Mouse (Mus musculus) limb, embryonic 13.5 days (tissue): ENCODE results near the gene Dffa. TPM values are rescaled to one million over a fixed set of nuclear protein-coding genes. Genes with fewer than 3 reads are reported as not detected.

Experiments used
- ATAC-seq: fragments of 200-750 bp; cut with Nextera tagmentation; 2 replicates; pipeline ENCODE4 v1.8.0; 2017; ENCODE audit warnings: low read depth, moderate number of reproducible peaks, moderate TSS enrichment; ENCODE audit not compliant: low FRiP score
- H3K27ac ChIP-seq: fragments of 300-500 bp; sonication (generic); 2 replicates; pipeline ENCODE4 v1.5.1; 2015; ENCODE audit warnings: inconsistent platforms, mild to moderate bottlenecking, moderate library complexity
- H3K27me3 ChIP-seq: fragments of 300-500 bp; sonication (generic); 2 replicates; pipeline ENCODE4 v1.6.1; 2015; ENCODE audit warnings: mild to moderate bottlenecking, inconsistent platforms
- H3K36me3 ChIP-seq: fragments of 300-500 bp; sonication (generic); 2 replicates; pipeline ENCODE4 v1.6.1; 2015; ENCODE audit warnings: inconsistent platforms, mild to moderate bottlenecking, moderate library complexity
- H3K4me1 ChIP-seq: fragments of 300-500 bp; sonication (generic); 2 replicates; pipeline ENCODE4 v1.6.1; 2015; ENCODE audit warnings: inconsistent platforms
- H3K4me2 ChIP-seq: fragments of 300-500 bp; sonication (generic); replicated peaks from 2 replicates; pipeline ENCODE4 v1.6.1; 2015; ENCODE audit warnings: inconsistent platforms, mild to moderate bottlenecking, moderate library complexity
- H3K4me3 ChIP-seq: fragments of 300-500 bp; sonication (generic); 2 replicates; pipeline ENCODE4 v1.5.1; 2015; ENCODE audit warnings: moderate library complexity, mild to moderate bottlenecking, inconsistent platforms
- H3K9ac ChIP-seq: fragments of 300-500 bp; sonication (generic); 2 replicates; pipeline ENCODE4 v1.6.1; 2015; ENCODE audit warnings: mild to moderate bottlenecking, inconsistent platforms
- H3K9me3 ChIP-seq: fragments of 300-500 bp; sonication (generic); 2 replicates; pipeline ENCODE4 v1.6.1; 2016; ENCODE audit warnings: inconsistent platforms
- WGBS: fragments of 180-500 bp; shearing (Covaris S2); methylation state at CpG from one replicate; pipeline ENCODE4 v1.1.7; 2015; 5-methylcytosine and 5-hydroxymethylcytosine counted together
- polyA plus RNA-seq: library from polyadenylated mRNA; unstranded; fragments of >200 nt; fragmentation: Nextera tagmentation; extraction: Ambion mirVana; gene quantifications from 2 replicates; pipeline ENCODE4 v1.2.1, GENCODE M21; 2015

Dffa gene
- polyA plus RNA-seq, 1 experiment from 2014 or later, result 31.7 TPM

DNA sequence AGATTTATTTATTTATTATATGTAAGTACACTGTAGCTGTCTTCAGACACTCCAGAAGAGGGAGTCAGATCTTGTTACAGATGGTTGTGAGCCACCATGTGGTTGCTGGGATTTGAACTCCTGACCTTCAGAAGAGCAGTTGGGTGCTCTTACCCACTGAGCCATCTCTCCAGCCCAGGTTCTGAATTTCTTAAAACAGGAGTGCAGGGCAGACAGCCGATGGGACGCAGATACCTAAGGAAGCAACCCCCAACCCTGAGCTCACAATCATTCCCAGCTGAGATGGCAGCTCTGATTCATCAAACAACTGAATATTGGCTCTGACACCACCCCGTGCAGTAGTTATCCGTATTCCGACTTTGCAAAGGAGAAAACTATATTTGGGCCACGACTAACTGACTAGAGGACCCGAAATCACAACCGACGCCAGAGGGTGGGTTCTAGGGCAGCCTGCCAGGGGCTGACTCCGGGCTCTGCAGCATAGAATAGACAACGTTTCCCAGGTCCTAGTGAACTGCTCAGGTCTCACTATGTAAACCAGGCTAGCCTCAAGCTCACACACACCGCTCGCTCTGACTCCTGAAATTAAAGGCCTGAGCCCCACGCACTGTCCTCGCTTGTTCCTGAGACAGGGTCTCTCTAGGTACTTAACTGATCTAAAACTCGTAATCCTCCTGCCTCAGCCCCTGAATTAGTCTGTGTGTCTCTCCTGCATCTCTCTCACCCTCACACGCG is 32.3 kb downstream of the Dffa start:
- ATAC-seq, result no peak
- Histone ChIP-seq H3K27me3 (no peaks in the 10 kb centered on the region), H3K9me3 (no peaks in the 10 kb centered on the region), H3K36me3 (peaks cover 6% of the 10 kb centered on the region), H3K4me3 (peak overlapping the region; percentile 60), H3K4me1 (peaks cover 8% of the 10 kb centered on the region), H3K9ac (peak overlapping the region; percentile 75), H3K27ac (no peak overlapping the region), H3K4me2 (peak overlapping the region; percentile 72)
- WGBS, result 63% methylated on average over 18 of the region's 18 CpGs

GRCm38 (mm10) chr4:149136982-149137770 is 33.2 kb downstream of the Dffa start, which contains the start of gene Cenps:
Gene Cenps, minus strand, starts transcription at chr4:149137629.
- Histone ChIP-seq H3K27me3 (no peaks in the 10 kb centered on the region), H3K9ac (peak within 1 kb of the TSS; percentile 75), H3K36me3 (no peaks in the 10 kb centered on the region; the same call in 1 of the 2 replicates), H3K9me3 (no peaks in the 10 kb centered on the region), H3K4me2 (peak within 1 kb of the TSS; percentile 72), H3K4me1 (peaks cover 8% of the 10 kb centered on the region), H3K27ac (peak within 1 kb of the TSS; percentile 89), H3K4me3 (peak within 1 kb of the TSS; percentile 60)
- ATAC-seq, result peak; percentile 91
- under 1% methylated on average over 68 of the region's 68 CpGs for WGBS

GRCm38 (mm10) chr4:149138515-149138914 is 34.6 kb downstream of the Dffa start:
- H3K9me3 ChIP-seq, result no peaks in the 10 kb centered on the region
- 55% methylated on average over 8 of the region's 8 CpGs for WGBS
- H3K27ac ChIP-seq, result no peak overlapping the region
- H3K4me2 ChIP-seq, result no peak overlapping the region
- ATAC-seq, result no peak
- H3K4me1 ChIP-seq, result peaks cover 8% of the 10 kb centered on the region
- no peak overlapping the region for H3K4me3 ChIP-seq
- H3K9ac ChIP-seq, result no peak overlapping the region
- no peaks in the 10 kb centered on the region; the same call in 1 of the 2 replicates for H3K36me3 ChIP-seq
- no peaks in the 10 kb centered on the region for H3K27me3 ChIP-seq

- Histone ChIP-seq H3K36me3 (no peaks in the 10 kb centered on the region), H3K9me3 (no peaks in the 10 kb centered on the region), H3K27ac (no peak overlapping the region), H3K4me3 (no peak overlapping the region), H3K4me1 (0 out of 2 replicates have a peak, but pooled peaks cover 6% of the 10 kb centered on the region), H3K27me3 (no peaks in the 10 kb centered on the region), H3K4me2 (no peak overlapping the region), H3K9ac (no peak overlapping the region)
- ATAC-seq, result no peak
- 38% methylated on average over 4 of the region's 4 CpGs for WGBS
Measured at GRCm38 (mm10) chr4:149143594-149143993, 39.6 kb downstream of the Dffa start.

DNA sequence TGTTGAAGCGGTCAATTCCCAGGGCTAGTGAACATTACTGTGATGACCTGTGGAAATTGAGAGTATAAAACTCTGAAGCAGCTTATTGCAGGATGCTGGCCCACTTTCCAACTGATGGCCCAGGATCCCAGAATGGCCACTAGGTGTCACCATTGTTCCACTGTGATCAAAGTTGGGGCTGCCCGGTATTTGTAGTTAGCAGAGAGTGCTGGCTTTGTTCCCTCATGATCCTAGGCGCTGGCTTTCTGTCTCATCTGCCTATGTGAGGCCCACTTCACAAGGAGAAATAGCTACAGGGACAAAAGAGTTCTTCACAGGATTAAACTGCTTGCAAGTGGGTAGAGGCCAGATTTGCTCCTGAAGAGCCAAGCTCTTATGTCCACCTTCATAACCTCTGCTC is 40.5 kb downstream of the Dffa start:
- WGBS, result 7% methylated on average over 3 of the region's 3 CpGs
- peak; percentile 88 for ATAC-seq
- H3K27ac ChIP-seq, result no peak overlapping the region
- no peaks in the 10 kb centered on the region for H3K9me3 ChIP-seq
- no peak overlapping the region for H3K9ac ChIP-seq
- H3K4me2 ChIP-seq, result no peak overlapping the region
- H3K4me1 ChIP-seq, result 0 out of 2 replicates have a peak, but pooled peaks cover 6% of the 10 kb centered on the region
- H3K36me3 ChIP-seq, result peaks cover 6% of the 10 kb centered on the region
- H3K27me3 ChIP-seq, result no peaks in the 10 kb centered on the region
- no peak overlapping the region for H3K4me3 ChIP-seq

- Histone ChIP-seq H3K9ac (no peak overlapping the region), H3K9me3 (no peaks in the 10 kb centered on the region), H3K4me2 (no peak overlapping the region), H3K4me1 (0 out of 2 replicates have a peak, but pooled peaks cover 6% of the 10 kb centered on the region), H3K27me3 (no peaks in the 10 kb centered on the region), H3K4me3 (no peak overlapping the region), H3K27ac (no peak overlapping the region), H3K36me3 (peaks cover 13% of the 10 kb centered on the region)
- WGBS, result 84% methylated on average over 4 of the region's 4 CpGs
- ATAC-seq, result no peak
Measured at GRCm38 (mm10) chr4:149145151-149145550, 41.2 kb downstream of the Dffa start.

DNA sequence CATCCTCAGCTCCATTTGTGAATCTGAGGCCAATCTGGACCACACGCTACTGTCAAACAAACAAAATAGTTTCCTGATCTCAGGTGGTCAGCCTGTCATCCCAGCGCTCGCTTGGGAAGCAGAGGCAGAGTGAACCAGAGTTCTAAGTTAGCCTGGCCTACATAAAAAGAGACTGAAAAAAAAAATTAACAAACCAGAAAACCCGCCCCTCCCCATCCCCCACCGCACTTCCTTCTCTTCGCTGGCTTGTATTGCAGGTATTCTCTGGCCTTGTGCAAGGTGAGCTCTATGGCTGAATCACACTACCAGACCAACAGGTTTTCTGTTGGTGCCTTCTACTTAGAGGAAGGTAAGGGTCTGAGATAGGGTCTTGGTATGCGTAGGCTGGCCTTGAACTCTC is 43.6 kb downstream of the Dffa start:
- Histone ChIP-seq H3K4me2 (no peak overlapping the region), H3K36me3 (peaks cover 37% of the 10 kb centered on the region), H3K27me3 (no peaks in the 10 kb centered on the region), H3K4me3 (no peak overlapping the region), H3K27ac (no peak overlapping the region), H3K9me3 (no peaks in the 10 kb centered on the region), H3K9ac (no peak overlapping the region), H3K4me1 (0 out of 2 replicates have a peak, but pooled peaks cover 6% of the 10 kb centered on the region)
- 84% methylated on average over 7 of the region's 7 CpGs for WGBS
- no peak for ATAC-seq

GRCm38 (mm10) chr4:149148084-149148483 is 44.1 kb downstream of the Dffa start:
- Histone ChIP-seq H3K4me2 (no peak overlapping the region), H3K9ac (no peak overlapping the region), H3K27me3 (no peaks in the 10 kb centered on the region), H3K4me3 (no peak overlapping the region), H3K36me3 (peaks cover 42% of the 10 kb centered on the region), H3K9me3 (no peaks in the 10 kb centered on the region), H3K27ac (no peak overlapping the region), H3K4me1 (0 out of 2 replicates have a peak, but pooled peaks cover 6% of the 10 kb centered on the region)
- no peak for ATAC-seq
- 73% methylated on average over 4 of the region's 4 CpGs for WGBS

- Histone ChIP-seq H3K36me3 (peaks cover 54% of the 10 kb centered on the region), H3K27ac (no peak overlapping the region)
Measured at GRCm38 (mm10) chr4:149149196-149149595, 45.2 kb downstream of the Dffa start.

GRCm38 (mm10) chr4:149149611-149150010 is 45.7 kb downstream of the Dffa start:
- Histone ChIP-seq H3K4me3 (no peak overlapping the region), H3K27ac (no peak overlapping the region), H3K4me1 (0 out of 2 replicates have a peak, but pooled peaks cover 6% of the 10 kb centered on the region), H3K4me2 (no peak overlapping the region), H3K9me3 (no peaks in the 10 kb centered on the region), H3K36me3 (peaks cover 58% of the 10 kb centered on the region), H3K27me3 (no peaks in the 10 kb centered on the region), H3K9ac (no peak overlapping the region)
- WGBS, result 79% methylated on average over 7 of the region's 7 CpGs
- no peak for ATAC-seq

More at GRCm38 (mm10) chr4:149149196-149149595, 45.2 kb downstream of the Dffa start:
- no peak for ATAC-seq
- Histone ChIP-seq H3K27me3 (no peaks in the 10 kb centered on the region), H3K4me3 (no peak overlapping the region), H3K4me2 (no peak overlapping the region), H3K9me3 (no peaks in the 10 kb centered on the region), H3K4me1 (0 out of 2 replicates have a peak, but pooled peaks cover 6% of the 10 kb centered on the region), H3K9ac (no peak overlapping the region)
- WGBS, result 79% methylated on average over 9 of the region's 9 CpGs

GRCm38 (mm10) chr4:149150256-149150655 is 46.3 kb downstream of the Dffa start:
- H3K27ac ChIP-seq, result no peak overlapping the region
- no peak overlapping the region for H3K9ac ChIP-seq
- 88% methylated on average over 11 of the region's 11 CpGs for WGBS
- H3K36me3 ChIP-seq, result peaks cover 64% of the 10 kb centered on the region
- no peak overlapping the region for H3K4me3 ChIP-seq
- no peaks in the 10 kb centered on the region for H3K27me3 ChIP-seq
- no peak overlapping the region for H3K4me2 ChIP-seq
- no peak for ATAC-seq
- H3K4me1 ChIP-seq, result 0 out of 2 replicates have a peak, but pooled peaks cover 6% of the 10 kb centered on the region
- no peaks in the 10 kb centered on the region for H3K9me3 ChIP-seq

- ATAC-seq, result no peak
- H3K9me3 ChIP-seq, result no peaks in the 10 kb centered on the region
- peaks cover 69% of the 10 kb centered on the region for H3K36me3 ChIP-seq
- WGBS, result 94% methylated on average over 11 of the region's 11 CpGs
- H3K4me2 ChIP-seq, result no peak overlapping the region
- no peak overlapping the region for H3K27ac ChIP-seq
- no peaks in the 10 kb centered on the region for H3K27me3 ChIP-seq
- H3K9ac ChIP-seq, result no peak overlapping the region
- H3K4me1 ChIP-seq, result 0 out of 2 replicates have a peak, but pooled peaks cover 6% of the 10 kb centered on the region
- no peak overlapping the region for H3K4me3 ChIP-seq
Measured at GRCm38 (mm10) chr4:149150721-149151120, 46.8 kb downstream of the Dffa start.
